Mouse (Mus musculus) hindbrain, postnatal 0 days (tissue): ENCODE results near the gene Nudt5. TPM values are rescaled to one million over a fixed set of nuclear protein-coding genes. Genes with fewer than 3 reads are reported as not detected.

Source experiments
- ATAC-seq: fragments of 200-750 bp; cut with Nextera tagmentation; 2 replicates; pipeline ENCODE4 v1.8.0; 2017; ENCODE audit warnings: mild to moderate bottlenecking, moderate TSS enrichment, moderate library complexity
- DNase-seq: peaks from one replicate; pipeline ENCODE4 v3.0.0-alpha.2; 2015; ENCODE audit warnings: low spot score
- H3K27ac ChIP-seq: fragments of 300-500 bp; sonication (generic); 2 replicates; pipeline ENCODE4 v1.5.1; 2014; ENCODE audit warnings: mild to moderate bottlenecking
- H3K27me3 ChIP-seq: fragments of 300-500 bp; sonication (generic); 2 replicates; pipeline ENCODE4 v1.6.1; 2014; ENCODE audit warnings: low read length, mixed read lengths; ENCODE audit not compliant: insufficient read depth
- H3K36me3 ChIP-seq: fragments of 300-500 bp; sonication (generic); 2 replicates; pipeline ENCODE4 v1.6.1; 2014; ENCODE audit warnings: low read length, mixed read lengths; ENCODE audit not compliant: insufficient read depth
- H3K4me1 ChIP-seq: fragments of 300-500 bp; sonication (generic); 2 replicates; pipeline ENCODE4 v1.6.1; 2014; ENCODE audit warnings: antibody characterized with exemption, low read length, mixed read lengths; ENCODE audit not compliant: insufficient read depth
- H3K4me2 ChIP-seq: fragments of 300-500 bp; sonication (generic); 2 replicates; pipeline ENCODE4 v1.6.1; 2014; ENCODE audit warnings: low read depth, mild to moderate bottlenecking, low read length, moderate library complexity, mixed read lengths
- H3K4me3 ChIP-seq: fragments of 300-500 bp; sonication (generic); 2 replicates; pipeline ENCODE4 v1.5.1; 2014; ENCODE audit warnings: low read length
- H3K9ac ChIP-seq: fragments of 300-500 bp; sonication (generic); replicated peaks from 2 replicates; pipeline ENCODE4 v1.6.1; 2014; ENCODE audit warnings: mild to moderate bottlenecking, low read length, moderate library complexity, mixed read lengths
- H3K9me3 ChIP-seq: fragments of 300-500 bp; sonication (generic); 2 replicates; pipeline ENCODE4 v1.6.1; 2016; ENCODE audit warnings: low read length, mixed read lengths
- CTCF ChIP-seq: IDR thresholded peaks from 2 replicates; pipeline ENCODE4 v1.5.1; 2016; ENCODE audit warnings: antibody characterized with exemption, control low read depth, low read depth
- WGBS: fragments of 180-500 bp; shearing (Covaris S2); extraction: QIAGEN DNeasy Blood & Tissue Kit; methylation state at CpG from one replicate; pipeline ENCODE4 v1.1.7; 2014; 5-methylcytosine and 5-hydroxymethylcytosine counted together
- polyA plus RNA-seq: library from polyadenylated mRNA; unstranded; fragments of >200 nt; fragmentation: Nextera tagmentation; extraction: Ambion mirVana; gene quantifications from 2 replicates; pipeline ENCODE4 v1.2.1, GENCODE M21; 2015
- total RNA-seq: library from RNA; depleted of rRNA; stranded (reverse); fragments of >200 nt; gene quantifications from 2 replicates; pipeline ENCODE4 v1.2.3, GENCODE M21; 2014

Gene Nudt5
- total and polyA plus RNA-seq, 2 experiments from 2014 or later, result 16.9 to 23.2 TPM

- 96% methylated on average over 5 of the region's 5 CpGs for WGBS
- no peak overlapping the region for H3K4me3 ChIP-seq
- TF ChIP-seq CTCF, result no peak
These were observed 19.4 kb upstream of the Nudt5 start for GRCm38 (mm10) chr2:5825265-5825913.

GRCm38 (mm10) chr2:5840815-5841214, 4.0 kb upstream of the Nudt5 start:
- Histone ChIP-seq H3K4me1 (0 out of 2 replicates have a peak, but pooled peaks cover 2% of the 10 kb centered on the region), H3K9ac (no peak overlapping the region), H3K27me3 (no peaks in the 10 kb centered on the region), H3K36me3 (peaks cover 30% of the 10 kb centered on the region), H3K27ac (no peak overlapping the region), H3K9me3 (no peaks in the 10 kb centered on the region), H3K4me2 (no peak overlapping the region), H3K4me3 (no peak overlapping the region)
- 97% methylated on average over 11 of the region's 11 CpGs for WGBS
- DNase-seq (no peak), ATAC-seq (no peak)
- TF ChIP-seq CTCF, result no peak

More at GRCm38 (mm10) chr2:5825265-5825913, 19.4 kb upstream of the Nudt5 start:
- no peaks in the 10 kb centered on the region for H3K27me3 ChIP-seq
- H3K27ac ChIP-seq, result no peak overlapping the region
- no peak overlapping the region for H3K4me2 ChIP-seq
- no peaks in the 10 kb centered on the region for H3K4me1 ChIP-seq
- no peaks in the 10 kb centered on the region for H3K9me3 ChIP-seq
- H3K9ac ChIP-seq, result no peak overlapping the region
- peaks cover 21% of the 10 kb centered on the region; the same call in 1 of the 2 replicates for H3K36me3 ChIP-seq
- no peak for DNase-seq
- no peak for ATAC-seq

GRCm38 (mm10) chr2:5844181-5844872, 492 bp upstream of the Nudt5 start:
- 4% methylated on average over 23 of the region's 23 CpGs for WGBS
- peak; percentile 57 for ATAC-seq
- Histone ChIP-seq H3K9ac (peak overlapping the region; percentile 74), H3K27ac (peak overlapping the region; percentile 94), H3K9me3 (no peaks in the 10 kb centered on the region), H3K36me3 (peaks cover 15% of the 10 kb centered on the region), H3K4me1 (0 out of 2 replicates have a peak, but pooled peaks cover 2% of the 10 kb centered on the region), H3K27me3 (no peaks in the 10 kb centered on the region), H3K4me2 (peak overlapping the region; percentile 65), H3K4me3 (peak overlapping the region; percentile 70)
- DNase-seq, result no peak
- TF ChIP-seq CTCF, result no peak

- TF ChIP-seq CTCF, result no peak
- Histone ChIP-seq H3K9me3 (no peaks in the 10 kb centered on the region), H3K4me2 (peak overlapping the region; percentile 65), H3K4me3 (peak overlapping the region; percentile 70), H3K4me1 (0 out of 2 replicates have a peak, but pooled peaks cover 2% of the 10 kb centered on the region), H3K36me3 (peaks cover 6% of the 10 kb centered on the region), H3K27ac (peak overlapping the region; percentile 94; the same call in 1 of the 2 replicates), H3K27me3 (no peaks in the 10 kb centered on the region), H3K9ac (peak overlapping the region; percentile 74)
- ATAC-seq (no peak), DNase-seq (peak; percentile 5)
- 37% methylated on average over 4 of the region's 4 CpGs for WGBS
These were observed 1.0 kb downstream of the Nudt5 start for GRCm38 (mm10) chr2:5845826-5846225.

GRCm38 (mm10) chr2:5851116-5851515, 6.3 kb downstream of the Nudt5 start:
- Histone ChIP-seq H3K9me3 (no peaks in the 10 kb centered on the region), H3K9ac (no peak overlapping the region), H3K4me3 (no peak overlapping the region), H3K27me3 (no peaks in the 10 kb centered on the region), H3K4me2 (no peak overlapping the region), H3K36me3 (no peaks in the 10 kb centered on the region), H3K27ac (no peak overlapping the region), H3K4me1 (no peaks in the 10 kb centered on the region)
- DNase-seq (no peak), ATAC-seq (no peak)
- WGBS, result 91% methylated on average over 9 of the region's 9 CpGs
- no peak for TF ChIP-seq CTCF

GRCm38 (mm10) chr2:5851866-5852265, 7.0 kb downstream of the Nudt5 start:
- Histone ChIP-seq H3K27ac (no peak overlapping the region), H3K36me3 (no peaks in the 10 kb centered on the region), H3K27me3 (no peaks in the 10 kb centered on the region), H3K4me3 (no peak overlapping the region), H3K9ac (no peak overlapping the region), H3K9me3 (no peaks in the 10 kb centered on the region), H3K4me1 (no peaks in the 10 kb centered on the region), H3K4me2 (no peak overlapping the region)
- TF ChIP-seq CTCF, result no peak
- DNase-seq (no peak), ATAC-seq (no peak)
- 87% methylated on average over 5 of the region's 5 CpGs for WGBS
